Mouse (Mus musculus): ENCODE measurements around the gene Grin2c.

Gene Grin2c

GRCm38 (mm10) chr11:115200520-115200919 is 66.5 kb downstream of the Grin2c start:
- no peak for DNase-seq (ENCODE audit: low spot score)
